Mouse (Mus musculus) MEL (cell line): ENCODE data around the gene Pex14. TPM values are rescaled to one million over a fixed set of nuclear protein-coding genes. Genes with fewer than 3 reads are reported as not detected.
A peak's percentile ranks its signal among the peaks of the same experiment; 100 is the strongest.

Source experiments
- DNase-seq: peaks from one replicate; pipeline ENCODE4 v3.0.0; 2011; ENCODE audit warnings: low read depth, low spot score
- H3K27ac ChIP-seq: 2 replicates; pipeline ENCODE4 v1.5.1; 2012; ENCODE audit warnings: low read depth, mild to moderate bottlenecking, control low read depth, low read length, moderate library complexity; ENCODE audit not compliant: control insufficient read depth
- H3K27me3 ChIP-seq, 2 experiments: fragments of 150-350 bp in 1 of 2; sonication (generic) in 1 of 2; 2 replicates each; pipeline ENCODE4 v1.6.1; 2012; ENCODE audit warnings: low read length in 2 of 2, mild to moderate bottlenecking in 2 of 2, improper control_type of control experiment in 1 of 2, moderate library complexity in 1 of 2; ENCODE audit not compliant: insufficient read depth in 2 of 2, control insufficient read depth in 1 of 2
- H3K36me3 ChIP-seq, 2 experiments: 2 replicates each; pipeline ENCODE4 v1.6.1; 2012 to 2014; ENCODE audit warnings: low read length in 2 of 2, improper control_type of control experiment in 1 of 2, inconsistent platforms in 1 of 2, mild to moderate bottlenecking in 1 of 2; ENCODE audit not compliant: insufficient read depth in 2 of 2, control insufficient read depth in 1 of 2
- H3K4me1 ChIP-seq, 2 experiments: fragments of 150-350 bp in 1 of 2; sonication (generic) in 1 of 2; 2 replicates each; pipeline ENCODE4 v1.6.1; 2012; ENCODE audit warnings: low read length in 2 of 2, improper control_type of control experiment in 1 of 2, mild to moderate bottlenecking in 1 of 2; ENCODE audit not compliant: insufficient read depth in 2 of 2, control insufficient read depth in 1 of 2
- H3K4me3 ChIP-seq, 2 experiments: fragments of 150-350 bp in 1 of 2; sonication (generic) in 1 of 2; 2 replicates each; pipeline ENCODE4 v1.5.1; 2012; ENCODE audit warnings: low read depth in 2 of 2, low read length in 2 of 2, mild to moderate bottlenecking in 2 of 2, moderate library complexity in 2 of 2, control low read depth in 1 of 2, improper control_type of control experiment in 1 of 2; ENCODE audit not compliant: control insufficient read depth in 1 of 2, insufficient read depth in 1 of 2
- H3K79me2 ChIP-seq: 2 replicates; pipeline ENCODE4 v1.6.1; 2012; ENCODE audit warnings: mild to moderate bottlenecking, low read length, moderate library complexity; ENCODE audit not compliant: control insufficient read depth, poor library complexity, insufficient read depth
- H3K9ac ChIP-seq: 2 replicates; pipeline ENCODE4 v1.6.1; 2012; ENCODE audit warnings: low read depth, mild to moderate bottlenecking, control low read depth, low read length, moderate library complexity; ENCODE audit not compliant: control insufficient read depth, poor library complexity, severe bottlenecking
- H3K9me3 ChIP-seq: fragments of 150-350 bp; sonication (generic); replicated peaks from 2 replicates; pipeline ENCODE4 v1.6.1; 2012; ENCODE audit warnings: mild to moderate bottlenecking, low read length, improper control_type of control experiment, moderate library complexity; ENCODE audit not compliant: insufficient read depth
- CHD2 ChIP-seq: IDR thresholded peaks from 2 replicates; pipeline ENCODE4 v1.6.1; 2011; ENCODE audit warnings: low read length, improper control_type of control experiment
- E2F4 ChIP-seq: IDR thresholded peaks from 2 replicates; pipeline ENCODE4 v1.6.1; 2011; ENCODE audit warnings: low read depth, low read length, improper control_type of control experiment, borderline replicate concordance
- ELF1 ChIP-seq: IDR thresholded peaks from 2 replicates; pipeline ENCODE4 v1.6.1; 2014; ENCODE audit warnings: low read depth, mild to moderate bottlenecking, inconsistent platforms, low read length, improper control_type of control experiment, moderate library complexity
- EP300 ChIP-seq, 2 experiments: IDR thresholded peaks; 2 replicates each; pipeline ENCODE4 v1.6.1; 2011; ENCODE audit warnings: improper control_type of control experiment in 2 of 2, low read length in 2 of 2, low read depth in 1 of 2, mild to moderate bottlenecking in 1 of 2
- ETS1 ChIP-seq: IDR thresholded peaks from 2 replicates; pipeline ENCODE4 v1.6.1; 2012; ENCODE audit warnings: low read depth, mild to moderate bottlenecking, inconsistent platforms, low read length, improper control_type of control experiment, moderate library complexity
- HCFC1 ChIP-seq: IDR thresholded peaks from 2 replicates; pipeline ENCODE4 v1.6.1; 2012; ENCODE audit warnings: low read depth, mild to moderate bottlenecking, inconsistent platforms, low read length, improper control_type of control experiment, moderate library complexity
- JUND ChIP-seq: IDR thresholded peaks from 2 replicates; pipeline ENCODE4 v1.6.1; 2011; ENCODE audit warnings: low read depth, mild to moderate bottlenecking, improper control_type of control experiment, low read length
- KAT2A ChIP-seq: conservative IDR thresholded peaks from 2 replicates; pipeline ENCODE4 v1.6.1; 2012; ENCODE audit warnings: low read depth, low read length, improper control_type of control experiment, inconsistent platforms
- MAX ChIP-seq: IDR thresholded peaks from 2 replicates; pipeline ENCODE4 v1.6.1; 2011; ENCODE audit warnings: low read length, improper control_type of control experiment
- MAZ ChIP-seq: IDR thresholded peaks from 2 replicates; pipeline ENCODE4 v1.6.1; 2012; ENCODE audit warnings: low read depth, mild to moderate bottlenecking, inconsistent platforms, low read length, improper control_type of control experiment
- MXI1 ChIP-seq: IDR thresholded peaks from 2 replicates; pipeline ENCODE4 v1.6.1; 2011; ENCODE audit warnings: mild to moderate bottlenecking, low read depth, low read length, improper control_type of control experiment
- NELFE ChIP-seq: IDR thresholded peaks from 2 replicates; pipeline ENCODE4 v1.6.1; 2011; ENCODE audit warnings: low read depth, low read length, improper control_type of control experiment
- NRF1 ChIP-seq: IDR thresholded peaks from 2 replicates; pipeline ENCODE4 v1.6.1; 2014; ENCODE audit warnings: low read depth, mild to moderate bottlenecking, inconsistent platforms, low read length, improper control_type of control experiment, moderate library complexity; ENCODE audit not compliant: poor library complexity, insufficient read depth, severe bottlenecking
- POLR2A ChIP-seq, 2 experiments: IDR thresholded peaks; 2 replicates each; pipeline ENCODE4 v1.6.1; 2011 to 2012; ENCODE audit warnings: low read length in 2 of 2, mild to moderate bottlenecking in 2 of 2, control low read depth in 1 of 2, improper control_type of control experiment in 1 of 2, low read depth in 1 of 2, moderate library complexity in 1 of 2; ENCODE audit not compliant: control insufficient read depth in 1 of 2, insufficient read depth in 1 of 2, poor library complexity in 1 of 2
- POLR2AphosphoS2 ChIP-seq: IDR thresholded peaks from 2 replicates; pipeline ENCODE4 v1.6.1; 2011; ENCODE audit warnings: low read length, improper control_type of control experiment
- SIN3A ChIP-seq: IDR thresholded peaks from 2 replicates; pipeline ENCODE4 v1.6.1; 2012; ENCODE audit warnings: low read length, improper control_type of control experiment, inconsistent platforms
- SMC3 ChIP-seq: IDR thresholded peaks from 2 replicates; pipeline ENCODE4 v1.6.1; 2011; ENCODE audit warnings: low read depth, low read length, improper control_type of control experiment
- TAL1 ChIP-seq: IDR thresholded peaks from 2 replicates; pipeline ENCODE4 v1.6.1; 2012; ENCODE audit warnings: mild to moderate bottlenecking, inconsistent platforms, low read length, moderate library complexity, mixed read lengths
- TBP ChIP-seq: IDR thresholded peaks from 2 replicates; pipeline ENCODE4 v1.8.0; 2011; ENCODE audit warnings: low read depth, low read length, improper control_type of control experiment
- TCF12 ChIP-seq: IDR thresholded peaks from 2 replicates; pipeline ENCODE4 v1.6.1; 2014; ENCODE audit warnings: low read depth, mild to moderate bottlenecking, inconsistent platforms, low read length, improper control_type of control experiment, moderate library complexity
- USF1 ChIP-seq: IDR thresholded peaks from 2 replicates; pipeline ENCODE4 v1.6.1; 2014; ENCODE audit warnings: low read depth, mild to moderate bottlenecking, inconsistent platforms, low read length, improper control_type of control experiment, moderate library complexity
- ZKSCAN1 ChIP-seq: IDR thresholded peaks from 2 replicates; pipeline ENCODE4 v1.6.1; 2012; ENCODE audit warnings: low read depth, mild to moderate bottlenecking, inconsistent platforms, low read length, improper control_type of control experiment, moderate library complexity
- ZMIZ1 ChIP-seq: IDR thresholded peaks from 2 replicates; pipeline ENCODE4 v1.6.1; 2012; ENCODE audit warnings: low read depth, mild to moderate bottlenecking, inconsistent platforms, low read length, improper control_type of control experiment, moderate library complexity
- ZNF384 ChIP-seq: IDR thresholded peaks from 2 replicates; pipeline ENCODE4 v1.6.1; 2012; ENCODE audit warnings: low read depth, mild to moderate bottlenecking, inconsistent platforms, low read length, improper control_type of control experiment
- polyA plus RNA-seq, 2 experiments: library from polyadenylated mRNA; stranded (reverse) in 1 of 2; unstranded in 1 of 2; fragments of >175 nt in 1 of 2; fragments of >200 nt in 1 of 2; gene quantifications; 2 replicates each; pipeline versions ENCODE4 v1.2.1 to v1.2.4; 2012; ENCODE audit warnings: low replicate concordance in 2 of 2, low read depth in 1 of 2; ENCODE audit not compliant: insufficient read length in 2 of 2, insufficient read depth in 1 of 2, missing spikeins in 1 of 2
- total RNA-seq: library from RNA; depleted of rRNA; stranded (reverse); fragments of 300-350 nt; gene quantifications from 2 replicates; pipeline ENCODE4 v1.2.3, GENCODE M21; 2012; rRNA removed

The Pex14 gene
- 38.3 and 39.4 TPM in 2 replicates for total RNA-seq
- polyA plus RNA-seq: 10 to 100 TPM in 1 of 2 experiments, not detected in 1; 49.2 TPM

- Histone ChIP-seq H3K27ac (peak within 1 kb of the TSS; percentile 43), H3K4me1 (peaks cover 3 to 18% of the 10 kb centered on the region in 2 experiments), H3K4me3 (peak within 1 kb of the TSS; percentile 86 to 90), H3K36me3 (peaks cover 0 to 16% of the 10 kb centered on the region in 2 experiments; a peak in 2 of 4 replicates), H3K9me3 (no peaks in the 10 kb centered on the region), H3K27me3 (no peaks in the 10 kb centered on the region), H3K9ac (peak within 1 kb of the TSS; percentile 89), H3K79me2 (peaks cover 24% of the 10 kb centered on the region)
- peak; percentile 71 for TF ChIP-seq ELF1
- TF ChIP-seq MAX: peak; percentile 26; the same call in 1 of the 2 replicates
- TF ChIP-seq SIN3A: peak; percentile 99
- TF ChIP-seq TBP: peak; percentile 79
- TF ChIP-seq TAL1: no peak
- peak; percentile 48; the same call in 1 of the 2 replicates for TF ChIP-seq NRF1
- TF ChIP-seq TCF12: peak; percentile 81
- no peak for TF ChIP-seq SMC3
- TF ChIP-seq ETS1: peak; percentile 56; the same call in 1 of the 2 replicates
- peak; percentile 88 for TF ChIP-seq MXI1
- TF ChIP-seq POLR2A (IDR thresholded peaks at IDR 0.05; ENCODE audit: control insufficient read depth in 1 of 2, insufficient read depth in 1 of 2, low read depth in 1 of 2, low read length in 2 of 2, poor library complexity in 1 of 2): peak; percentile 64 to 72
- peak; percentile 86 for TF ChIP-seq CHD2
- peak; percentile 71 for TF ChIP-seq NELFE
- peak; percentile 99 for TF ChIP-seq HCFC1
- peak; percentile 38; the same call in 1 of the 2 replicates for TF ChIP-seq POLR2AphosphoS2
- 0 out of 2 replicates have a peak, but pooled peaks have one; percentile 56 for TF ChIP-seq ZNF384
- TF ChIP-seq JUND: no peak
- TF ChIP-seq KAT2A: peak; percentile 93
- no peak for TF ChIP-seq ZKSCAN1
- TF ChIP-seq USF1: peak; percentile 51; the same call in 1 of the 2 replicates
- TF ChIP-seq ZMIZ1: no peak
- peak; percentile 76; the same call in 1 of the 2 replicates for TF ChIP-seq MAZ
- TF ChIP-seq E2F4: peak; percentile 65; the same call in 1 of the 2 replicates
- TF ChIP-seq EP300 (IDR thresholded peaks at IDR 0.05; ENCODE audit: low read depth in 1 of 2, low read length in 2 of 2): 0 out of 4 replicates have a peak, but pooled peaks of 1 of the 2 experiments have one; percentile 12
- peak; percentile 94 for DNase-seq
These were observed at the start of gene Pex14 for GRCm38 (mm10) chr4:149099369-149100017. Pex14 (minus strand) TSS chr4:149099876.
